Mouse (Mus musculus) liver, embryonic 14.5 days (tissue): ENCODE measurements at regions not wholly inside any gene's neighbourhood (a gene's known extent, or its start where the extent isn't known, plus 50 kb on each side); places are given as distances from the start of the nearest gene placed in this dataset.

ENCODE experiments used
- CTCF ChIP-seq: IDR thresholded peaks from 2 replicates; pipeline ENCODE4 v1.5.1; 2016; ENCODE audit warnings: antibody characterized with exemption, low read depth, control low read depth
- EP300 ChIP-seq: IDR thresholded peaks from 2 replicates; pipeline ENCODE4 v1.6.1; 2016; ENCODE audit warnings: antibody characterized with exemption, low read depth

DNA sequence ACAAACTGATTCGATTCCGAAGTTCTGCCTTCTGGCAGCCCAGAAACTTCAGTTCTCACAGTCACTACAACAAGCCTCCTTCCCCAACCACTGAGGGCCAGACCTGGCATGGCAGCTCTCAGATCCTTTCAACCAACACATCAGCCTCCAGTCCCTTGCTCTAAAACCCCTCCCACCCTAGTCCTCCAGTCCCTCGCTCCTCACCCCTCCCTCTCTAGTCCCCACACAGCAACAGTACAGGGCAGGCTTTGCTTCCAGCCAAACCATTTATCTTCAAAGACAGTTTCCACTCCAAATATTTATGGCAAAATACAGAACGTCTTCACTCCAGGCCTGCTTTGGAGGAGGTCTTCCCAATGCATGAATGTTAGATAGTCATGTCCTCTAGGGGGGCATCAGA is 147.9 kb downstream of the Bcl11b start:
- TF ChIP-seq CTCF: no peak
- no peak for TF ChIP-seq EP300
